Mouse (Mus musculus) thymus, postnatal 36 days (tissue): ENCODE measurements around the gene Cdkn2b.

Source experiments
- DNase-seq, 2 experiments: peaks; one replicate each; pipeline ENCODE4 v3.0.0; 2022; ENCODE audit warnings: mixed read lengths in 2 of 2

The Cdkn2b gene

GRCm38 (mm10) chr4:89289028-89289427 lies 21.8 kb downstream of the Cdkn2b start:
- DNase-seq = no peak

- DNase-seq = no peak
These were observed 24.3 kb downstream of the Cdkn2b start for GRCm38 (mm10) chr4:89286566-89286965.

GRCm38 (mm10) chr4:89285688-89286087 lies 25.2 kb downstream of the Cdkn2b start:
- no peak for DNase-seq

GRCm38 (mm10) chr4:89282661-89283060 lies 28.2 kb downstream of the Cdkn2b start:
- DNase-seq = no peak

GRCm38 (mm10) chr4:89282036-89282566 lies 28.7 kb downstream of the Cdkn2b start:
- DNase-seq = no peak

- no peak for DNase-seq
These were observed 29.6 kb downstream of the Cdkn2b start for GRCm38 (mm10) chr4:89281236-89281635.

- no peak for DNase-seq
These were observed 31.2 kb downstream of the Cdkn2b start for GRCm38 (mm10) chr4:89279641-89280040.

- DNase-seq = no peak
These were observed 33.4 kb downstream of the Cdkn2b start for GRCm38 (mm10) chr4:89277381-89277940.

GRCm38 (mm10) chr4:89276669-89277219 lies 34.1 kb downstream of the Cdkn2b start:
- DNase-seq = no peak

GRCm38 (mm10) chr4:89275811-89276584 lies 34.8 kb downstream of the Cdkn2b start:
- no peak for DNase-seq

- no peak for DNase-seq
These were observed 35.9 kb downstream of the Cdkn2b start for GRCm38 (mm10) chr4:89274829-89275548.

GRCm38 (mm10) chr4:89274006-89274405 lies 36.8 kb downstream of the Cdkn2b start:
- DNase-seq = no peak

GRCm38 (mm10) chr4:89273585-89273984 lies 37.3 kb downstream of the Cdkn2b start:
- DNase-seq = no peak

GRCm38 (mm10) chr4:89272961-89273540 lies 37.8 kb downstream of the Cdkn2b start:
- no peak for DNase-seq

GRCm38 (mm10) chr4:89272101-89272718 lies 38.6 kb downstream of the Cdkn2b start:
- no peak for DNase-seq

- no peak for DNase-seq
These were observed 53.1 kb downstream of the Cdkn2b start for GRCm38 (mm10) chr4:89257768-89258167.
